Mouse (Mus musculus): ENCODE measurements around the gene Fam213a. TPM values are rescaled to one million over a fixed set of nuclear protein-coding genes. Genes with fewer than 3 reads are reported as not detected.
A peak's percentile ranks its signal among the peaks of the same experiment; 100 is the strongest.

The Fam213a gene
- polyA plus RNA-seq, 1 experiment from 2014 or later: 33.2 TPM

GRCm38 (mm10) chr14:40996171-40996570, 17.4 kb downstream of the Fam213a start:
- 82% methylated on average over 3 of the region's 3 CpGs for WGBS
- no peak for ATAC-seq

GRCm38 (mm10) chr14:40992464-40992863, 21.1 kb downstream of the Fam213a start:
- ATAC-seq: no peak
- peaks cover 24% of the 10 kb centered on the region for H3K36me3 ChIP-seq (ENCODE audit: control insufficient read depth, insufficient read depth, low read length)
- 95% methylated on average over 6 of the region's 6 CpGs for WGBS

More at GRCm38 (mm10) chr14:40996171-40996570, 17.4 kb downstream of the Fam213a start:
- Histone ChIP-seq H3K9ac (ENCODE audit: low read length) (no peak overlapping the region), H3K4me2 (ENCODE audit: low read length) (no peak overlapping the region), H3K4me1 (ENCODE audit: control insufficient read depth, insufficient read depth, low read length) (no peaks in the 10 kb centered on the region), H3K27me3 (replicated peaks; ENCODE audit: control insufficient read depth, insufficient read depth, low read length) (no peaks in the 10 kb centered on the region), H3K27ac (ENCODE audit: low read depth, low read length) (no peak overlapping the region), H3K4me3 (ENCODE audit: low read depth, low read length) (no peak overlapping the region), H3K36me3 (ENCODE audit: control insufficient read depth, insufficient read depth, low read length) (peaks cover 40% of the 10 kb centered on the region), H3K9me3 (replicated peaks; ENCODE audit: control insufficient read depth, low read length) (no peaks in the 10 kb centered on the region)
- no peak for DNase-seq (ENCODE audit: low spot score)

GRCm38 (mm10) chr14:40988780-40989179, 24.8 kb downstream of the Fam213a start:
- no peaks in the 10 kb centered on the region for H3K36me3 ChIP-seq (ENCODE audit: control insufficient read depth, insufficient read depth, low read length)
- H3K9me3 ChIP-seq (replicated peaks; ENCODE audit: control insufficient read depth, low read length): no peaks in the 10 kb centered on the region
- no peak overlapping the region for H3K27ac ChIP-seq (ENCODE audit: low read depth, low read length)
- no peak overlapping the region for H3K4me3 ChIP-seq (ENCODE audit: low read depth, low read length)
- no peaks in the 10 kb centered on the region for H3K4me1 ChIP-seq (ENCODE audit: control insufficient read depth, insufficient read depth, low read length)
- no peak overlapping the region for H3K9ac ChIP-seq (ENCODE audit: low read length)
- WGBS: 92% methylated on average over 5 of the region's 5 CpGs
- DNase-seq (ENCODE audit: low spot score): no peak
- H3K27me3 ChIP-seq (replicated peaks; ENCODE audit: control insufficient read depth, insufficient read depth, low read length): no peaks in the 10 kb centered on the region
- H3K4me2 ChIP-seq (ENCODE audit: low read length): no peak overlapping the region
- ATAC-seq: no peak

More at GRCm38 (mm10) chr14:40992464-40992863, 21.1 kb downstream of the Fam213a start:
- Histone ChIP-seq H3K4me3 (ENCODE audit: low read depth, low read length) (no peak overlapping the region), H3K9me3 (replicated peaks; ENCODE audit: control insufficient read depth, low read length) (no peaks in the 10 kb centered on the region), H3K27me3 (replicated peaks; ENCODE audit: control insufficient read depth, insufficient read depth, low read length) (no peaks in the 10 kb centered on the region), H3K4me1 (ENCODE audit: control insufficient read depth, insufficient read depth, low read length) (no peaks in the 10 kb centered on the region), H3K27ac (ENCODE audit: low read depth, low read length) (no peak overlapping the region), H3K4me2 (ENCODE audit: low read length) (no peak overlapping the region), H3K9ac (ENCODE audit: low read length) (no peak overlapping the region)
- no peak for DNase-seq (ENCODE audit: low spot score)

GRCm38 (mm10) chr14:40987184-40987583, 26.4 kb downstream of the Fam213a start:
- no peaks in the 10 kb centered on the region for H3K27me3 ChIP-seq (replicated peaks; ENCODE audit: control insufficient read depth, insufficient read depth, low read length)
- no peak overlapping the region for H3K4me2 ChIP-seq (ENCODE audit: low read length)
- no peaks in the 10 kb centered on the region for H3K4me1 ChIP-seq (ENCODE audit: control insufficient read depth, insufficient read depth, low read length)
- 87% methylated on average over 2 of the region's 2 CpGs for WGBS
- no peak overlapping the region for H3K9ac ChIP-seq (ENCODE audit: low read length)
- no peaks in the 10 kb centered on the region for H3K9me3 ChIP-seq (replicated peaks; ENCODE audit: control insufficient read depth, low read length)
- H3K4me3 ChIP-seq (ENCODE audit: low read depth, low read length): no peak overlapping the region
- DNase-seq (ENCODE audit: low spot score): no peak
- no peaks in the 10 kb centered on the region for H3K36me3 ChIP-seq (ENCODE audit: control insufficient read depth, insufficient read depth, low read length)
- ATAC-seq: no peak
- H3K27ac ChIP-seq (ENCODE audit: low read depth, low read length): no peak overlapping the region

- DNase-seq (ENCODE audit: low spot score): no peak
- no peaks in the 10 kb centered on the region for H3K36me3 ChIP-seq (ENCODE audit: control insufficient read depth, insufficient read depth, low read length)
- no peak for ATAC-seq
- 76% methylated on average over 4 of the region's 4 CpGs for WGBS
- H3K4me3 ChIP-seq (ENCODE audit: low read depth, low read length): no peak overlapping the region
- no peaks in the 10 kb centered on the region for H3K27me3 ChIP-seq (replicated peaks; ENCODE audit: control insufficient read depth, insufficient read depth, low read length)
- H3K4me1 ChIP-seq (ENCODE audit: control insufficient read depth, insufficient read depth, low read length): no peaks in the 10 kb centered on the region
- H3K4me2 ChIP-seq (ENCODE audit: low read length): no peak overlapping the region
- H3K9me3 ChIP-seq (replicated peaks; ENCODE audit: control insufficient read depth, low read length): no peaks in the 10 kb centered on the region
- H3K27ac ChIP-seq (ENCODE audit: low read depth, low read length): no peak overlapping the region
- H3K9ac ChIP-seq (ENCODE audit: low read length): no peak overlapping the region
Measured at GRCm38 (mm10) chr14:40985635-40986034, 28.0 kb downstream of the Fam213a start.

- Histone ChIP-seq H3K4me2 (ENCODE audit: low read length) (no peak overlapping the region), H3K9ac (ENCODE audit: low read length) (no peak overlapping the region), H3K4me1 (ENCODE audit: control insufficient read depth, insufficient read depth, low read length) (no peaks in the 10 kb centered on the region), H3K4me3 (ENCODE audit: low read depth, low read length) (no peak overlapping the region), H3K9me3 (replicated peaks; ENCODE audit: control insufficient read depth, low read length) (no peaks in the 10 kb centered on the region), H3K27ac (ENCODE audit: low read depth, low read length) (no peak overlapping the region), H3K27me3 (replicated peaks; ENCODE audit: control insufficient read depth, insufficient read depth, low read length) (no peaks in the 10 kb centered on the region), H3K36me3 (ENCODE audit: control insufficient read depth, insufficient read depth, low read length) (no peaks in the 10 kb centered on the region)
- DNase-seq (ENCODE audit: low spot score): no peak
- no peak for ATAC-seq
- WGBS: 71% methylated on average over 1 of the region's 1 CpGs
Measured at GRCm38 (mm10) chr14:40979723-40980122, 33.9 kb downstream of the Fam213a start.

GRCm38 (mm10) chr14:40979002-40979401, 34.6 kb downstream of the Fam213a start:
- ATAC-seq: peak; percentile 74
- peak; percentile 48 for DNase-seq (ENCODE audit: low spot score)

GRCm38 (mm10) chr14:40975127-40975721, 38.4 kb downstream of the Fam213a start:
- DNase-seq (ENCODE audit: low spot score) (peak; percentile 89), ATAC-seq (peak; percentile 83)
- H3K36me3 ChIP-seq (ENCODE audit: control insufficient read depth, insufficient read depth, low read length): no peaks in the 10 kb centered on the region
- no peak overlapping the region for H3K9ac ChIP-seq (ENCODE audit: low read length)
- H3K4me1 ChIP-seq (ENCODE audit: control insufficient read depth, insufficient read depth, low read length): no peaks in the 10 kb centered on the region
- WGBS: 74% methylated on average over 6 of the region's 6 CpGs
- no peak overlapping the region for H3K4me2 ChIP-seq (ENCODE audit: low read length)
- H3K4me3 ChIP-seq (ENCODE audit: low read depth, low read length): no peak overlapping the region
- H3K27ac ChIP-seq (ENCODE audit: low read depth, low read length): no peak overlapping the region
- H3K9me3 ChIP-seq (replicated peaks; ENCODE audit: control insufficient read depth, low read length): no peaks in the 10 kb centered on the region
- H3K27me3 ChIP-seq (replicated peaks; ENCODE audit: control insufficient read depth, insufficient read depth, low read length): no peaks in the 10 kb centered on the region

More at GRCm38 (mm10) chr14:40979002-40979401, 34.6 kb downstream of the Fam213a start:
- Histone ChIP-seq H3K27me3 (replicated peaks; ENCODE audit: control insufficient read depth, insufficient read depth, low read length) (no peaks in the 10 kb centered on the region), H3K4me1 (ENCODE audit: control insufficient read depth, insufficient read depth, low read length) (no peaks in the 10 kb centered on the region), H3K27ac (ENCODE audit: low read depth, low read length) (no peak overlapping the region), H3K36me3 (ENCODE audit: control insufficient read depth, insufficient read depth, low read length) (no peaks in the 10 kb centered on the region), H3K4me3 (ENCODE audit: low read depth, low read length) (no peak overlapping the region), H3K9me3 (replicated peaks; ENCODE audit: control insufficient read depth, low read length) (no peaks in the 10 kb centered on the region), H3K9ac (ENCODE audit: low read length) (no peak overlapping the region), H3K4me2 (ENCODE audit: low read length) (no peak overlapping the region)
- WGBS: 47% methylated on average over 4 of the region's 4 CpGs

GRCm38 (mm10) chr14:40968051-40968450, 45.5 kb downstream of the Fam213a start:
- Histone ChIP-seq H3K27me3 (replicated peaks; ENCODE audit: control insufficient read depth, insufficient read depth, low read length) (no peaks in the 10 kb centered on the region), H3K9ac (ENCODE audit: low read length) (no peak overlapping the region), H3K4me2 (ENCODE audit: low read length) (peak overlapping the region; percentile 89; the same call in 1 of the 2 replicates), H3K9me3 (replicated peaks; ENCODE audit: control insufficient read depth, low read length) (no peaks in the 10 kb centered on the region), H3K4me3 (ENCODE audit: low read depth, low read length) (no peak overlapping the region), H3K27ac (ENCODE audit: low read depth, low read length) (no peak overlapping the region), H3K4me1 (ENCODE audit: control insufficient read depth, insufficient read depth, low read length) (peaks cover 19% of the 10 kb centered on the region), H3K36me3 (ENCODE audit: control insufficient read depth, insufficient read depth, low read length) (no peaks in the 10 kb centered on the region)
- no peak for ATAC-seq
- 64% methylated on average over 2 of the region's 2 CpGs for WGBS
- DNase-seq (ENCODE audit: low spot score): no peak
